Mouse (Mus musculus): ENCODE results near the gene Klhl35. TPM values are rescaled to one million over a fixed set of nuclear protein-coding genes. Genes with fewer than 3 reads are reported as not detected.

Klhl35 gene
- 1 to 10 TPM; 1.3 to 1.4 TPM for total RNA-seq (2021)

- DNase-seq, result no peak
Observed at GRCm38 (mm10) chr7:99465811-99466210, at the start of gene Klhl35. TSS of gene Klhl35 (plus strand) at chr7:99466004.

DNA sequence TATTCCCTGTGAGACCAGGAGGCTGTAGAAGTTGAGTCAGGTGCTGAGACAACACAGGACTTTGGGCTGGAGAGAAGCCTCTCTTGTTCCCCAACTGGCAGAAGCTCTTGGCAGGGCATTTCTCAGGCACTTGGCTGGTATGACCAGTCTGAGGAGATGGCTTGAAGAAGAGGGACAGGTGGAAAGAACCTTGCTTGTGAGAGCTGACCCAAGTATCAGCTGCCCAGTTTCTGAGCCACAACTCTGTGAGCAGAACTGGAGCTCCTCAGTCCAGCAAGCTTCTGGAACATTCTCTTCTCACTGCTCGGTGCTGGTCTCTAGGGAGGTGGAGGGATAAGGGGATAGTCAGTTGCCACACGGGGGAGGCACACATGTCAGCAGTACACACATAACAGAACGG, 46.5 kb upstream of the Klhl35 start:
- no peak for DNase-seq

- no peak for DNase-seq
Observed at GRCm38 (mm10) chr7:99421006-99421405, 44.8 kb upstream of the Klhl35 start.

DNA sequence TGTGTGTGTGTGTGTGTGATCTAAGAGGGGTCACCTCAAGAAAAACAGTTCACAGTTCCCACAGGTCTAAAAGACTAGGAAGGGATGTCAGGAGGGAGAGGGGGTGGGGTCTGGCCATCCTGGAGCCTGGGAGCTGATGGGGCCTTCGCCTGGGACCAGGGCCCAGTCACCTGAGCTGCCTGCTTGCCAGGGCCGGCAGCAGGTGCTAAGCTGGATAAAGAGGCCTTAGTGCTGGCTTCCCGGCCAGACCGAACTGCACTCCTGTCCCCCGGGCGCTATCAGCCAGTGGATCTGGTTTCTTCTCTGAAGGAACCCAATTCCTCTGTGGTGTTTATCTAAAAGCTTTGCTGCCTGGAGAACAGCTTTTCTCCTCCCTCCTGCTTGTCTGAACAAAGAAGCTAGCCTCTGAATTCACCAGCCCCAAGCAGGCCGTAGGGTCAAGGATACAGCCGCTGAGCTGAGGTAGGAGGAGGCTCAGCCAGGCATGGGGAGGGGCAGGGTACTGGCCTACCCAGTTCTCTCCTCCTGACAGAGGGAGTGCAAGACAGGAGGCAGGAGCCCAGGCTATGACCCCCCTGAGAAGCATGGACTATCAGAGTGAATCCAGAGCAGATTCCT, 41.2 kb upstream of the Klhl35 start:
- DNase-seq, result no peak

DNA sequence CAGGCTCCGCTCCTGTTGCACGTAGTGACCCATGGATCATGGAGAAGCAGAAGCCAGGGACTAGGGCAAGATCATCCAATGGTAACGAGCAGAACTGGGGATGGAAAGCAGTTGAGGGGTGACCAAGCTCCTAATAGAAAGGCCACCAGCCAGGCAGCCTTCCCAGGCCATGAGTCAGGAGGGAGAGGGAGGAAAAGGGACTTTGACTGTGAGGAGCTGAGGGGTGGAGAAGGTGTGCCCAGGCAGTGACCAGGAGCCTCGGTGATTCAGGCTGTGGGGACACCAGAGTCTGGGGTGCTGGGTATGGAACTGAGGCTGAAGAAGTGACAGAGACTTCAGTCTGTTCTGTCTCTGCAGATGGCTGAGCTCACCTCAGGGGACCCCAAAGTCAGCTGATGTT, 40.1 kb upstream of the Klhl35 start:
- DNase-seq, result no peak

- DNase-seq, result no peak
Observed at GRCm38 (mm10) chr7:99427031-99427430, 38.8 kb upstream of the Klhl35 start.

- DNase-seq, result no peak
Observed at GRCm38 (mm10) chr7:99427987-99428386, 37.8 kb upstream of the Klhl35 start.

GRCm38 (mm10) chr7:99428836-99429235, 37.0 kb upstream of the Klhl35 start:
- DNase-seq, result no peak

DNA sequence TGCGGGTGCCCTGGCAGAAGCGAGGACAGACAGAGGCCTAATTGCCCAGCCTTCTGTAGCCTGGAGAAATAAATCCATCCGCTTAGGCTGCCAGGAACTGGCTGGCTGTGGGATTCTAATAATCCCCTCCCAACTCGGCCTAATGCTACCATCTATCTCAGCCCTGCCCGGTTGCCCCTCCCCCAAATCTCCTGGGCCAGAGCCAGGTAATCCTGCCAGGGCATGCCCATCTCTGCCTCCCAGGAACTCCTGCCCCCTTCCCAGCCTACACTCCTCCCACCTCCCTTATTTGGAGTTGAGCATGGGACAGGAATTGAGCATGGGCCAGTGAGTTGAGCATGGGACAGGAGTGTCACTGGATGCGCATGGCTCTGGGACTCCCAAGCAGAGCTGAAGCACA, 36.0 kb upstream of the Klhl35 start:
- DNase-seq, result peak; percentile 47

- DNase-seq, result no peak
Observed at GRCm38 (mm10) chr7:99430246-99430645, 35.6 kb upstream of the Klhl35 start.

DNA sequence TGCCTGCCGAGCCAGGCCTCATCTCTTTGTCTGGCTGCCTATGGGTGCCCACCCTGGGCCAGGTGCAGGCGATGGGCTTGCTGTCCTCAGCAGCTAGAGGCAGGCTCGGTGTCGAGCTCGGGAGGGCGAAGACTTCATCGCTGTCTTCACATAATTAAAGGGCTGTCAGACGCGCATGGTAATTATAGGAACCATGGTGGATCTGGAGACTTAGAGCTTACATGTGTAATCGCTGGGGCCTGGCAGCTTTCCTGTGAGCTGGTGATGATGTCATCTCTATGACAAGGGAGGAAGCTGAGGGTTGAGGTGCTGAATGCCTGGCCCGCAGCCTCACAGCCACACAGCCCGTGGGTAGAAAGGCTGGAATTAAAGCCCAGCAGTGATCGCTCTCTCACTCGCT, 33.6 kb upstream of the Klhl35 start:
- DNase-seq, result peak; percentile 69

DNA sequence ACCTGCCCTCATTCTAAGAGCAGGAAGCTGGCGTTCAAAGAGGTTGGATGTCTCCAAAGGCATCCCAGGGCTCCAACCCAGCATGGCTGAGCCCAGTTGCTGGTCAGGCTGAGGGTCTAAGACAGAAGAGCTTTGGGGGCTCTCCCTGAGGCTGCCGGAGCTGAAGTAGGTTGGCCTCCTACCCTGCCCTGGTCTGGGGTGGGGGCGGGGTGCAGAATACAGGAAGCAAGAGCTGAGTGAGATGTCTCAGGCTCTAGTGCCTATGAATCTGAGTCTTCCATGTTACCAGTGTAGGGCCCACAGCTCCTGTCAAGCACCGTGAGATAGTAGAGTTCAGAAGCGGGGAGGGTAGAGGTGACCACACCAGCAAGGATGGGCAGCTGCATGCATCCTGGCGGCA, 32.9 kb upstream of the Klhl35 start:
- no peak for DNase-seq

DNA sequence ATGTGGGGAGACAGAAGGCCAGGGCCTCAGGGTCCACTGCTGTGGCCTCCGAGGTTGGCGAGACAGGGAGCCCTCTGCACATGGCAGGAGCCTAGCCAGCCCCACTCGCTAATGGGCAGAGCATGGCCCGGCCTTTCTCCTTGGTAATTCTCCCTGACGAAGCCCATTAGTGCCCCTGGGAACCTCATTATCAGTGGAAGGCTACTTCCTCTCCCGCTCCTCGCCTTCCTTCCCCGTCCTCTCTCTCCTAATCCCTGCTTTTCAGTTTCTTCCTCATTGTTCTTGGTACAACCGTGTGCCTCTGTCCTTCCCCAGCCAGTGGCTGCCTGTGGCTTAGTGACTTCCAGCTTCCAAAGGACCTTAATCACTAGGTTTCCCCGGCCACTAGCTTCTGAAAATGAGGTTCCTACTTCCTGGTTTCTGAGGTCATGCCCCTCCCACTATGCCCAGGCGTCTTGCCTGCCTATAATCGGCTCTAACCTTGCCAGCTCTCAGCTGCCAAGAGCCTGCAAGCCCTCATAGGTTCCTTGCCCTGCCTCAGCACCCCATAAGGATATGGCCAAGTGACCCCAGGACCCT, 31.0 kb upstream of the Klhl35 start:
- no peak for DNase-seq

- no peak for DNase-seq
Observed at GRCm38 (mm10) chr7:99436530-99436929, 29.3 kb upstream of the Klhl35 start.

DNA sequence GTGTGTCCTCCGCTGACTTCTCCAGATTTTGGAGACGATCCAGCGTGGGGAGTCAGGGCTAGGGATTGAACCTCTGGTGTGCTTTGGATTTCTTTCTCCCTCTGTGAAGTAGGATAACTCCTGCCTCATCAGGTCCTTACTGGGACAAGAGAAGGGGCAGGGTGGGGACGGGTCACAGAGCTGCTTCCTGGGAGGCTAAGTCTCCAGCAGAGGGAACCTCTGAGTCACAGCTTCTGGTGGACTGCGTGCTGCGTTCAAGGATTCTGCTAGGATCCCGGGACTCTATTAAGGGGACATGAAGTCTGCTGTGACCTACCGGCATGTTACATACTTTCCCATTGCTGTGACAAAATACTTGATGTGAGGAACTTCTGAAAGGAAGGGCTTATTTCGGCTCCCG, 26.9 kb upstream of the Klhl35 start:
- DNase-seq, result no peak

- DNase-seq, result peak; percentile 86
Observed at GRCm38 (mm10) chr7:99441534-99442072, 24.2 kb upstream of the Klhl35 start.

DNA sequence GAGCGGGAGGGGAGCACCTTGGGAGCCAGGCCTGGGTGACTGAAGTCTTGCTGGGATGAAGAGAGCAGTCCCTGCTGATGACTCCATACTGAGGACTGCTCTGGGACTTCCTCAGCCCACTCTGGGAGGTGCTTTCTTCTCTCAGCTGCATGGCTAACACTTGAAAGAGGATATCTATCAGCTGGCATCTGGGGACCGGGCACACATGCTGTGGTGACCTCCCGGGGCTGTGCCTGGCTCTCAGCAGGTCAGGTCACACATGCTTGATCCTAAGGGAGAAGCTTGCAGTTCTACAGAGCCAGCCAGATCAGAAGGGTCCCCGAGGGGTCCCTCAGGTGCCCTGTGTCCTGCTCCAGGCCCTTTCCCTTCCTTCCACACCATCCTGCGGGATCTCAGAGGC, 22.6 kb upstream of the Klhl35 start:
- DNase-seq, result no peak

GRCm38 (mm10) chr7:99444012-99444411, 21.8 kb upstream of the Klhl35 start:
- DNase-seq, result peak; percentile 42

GRCm38 (mm10) chr7:99445833-99446232, 20.0 kb upstream of the Klhl35 start:
- DNase-seq, result peak; percentile 39

- DNase-seq, result no peak
Observed at GRCm38 (mm10) chr7:99447323-99447722, 18.5 kb upstream of the Klhl35 start.

DNA sequence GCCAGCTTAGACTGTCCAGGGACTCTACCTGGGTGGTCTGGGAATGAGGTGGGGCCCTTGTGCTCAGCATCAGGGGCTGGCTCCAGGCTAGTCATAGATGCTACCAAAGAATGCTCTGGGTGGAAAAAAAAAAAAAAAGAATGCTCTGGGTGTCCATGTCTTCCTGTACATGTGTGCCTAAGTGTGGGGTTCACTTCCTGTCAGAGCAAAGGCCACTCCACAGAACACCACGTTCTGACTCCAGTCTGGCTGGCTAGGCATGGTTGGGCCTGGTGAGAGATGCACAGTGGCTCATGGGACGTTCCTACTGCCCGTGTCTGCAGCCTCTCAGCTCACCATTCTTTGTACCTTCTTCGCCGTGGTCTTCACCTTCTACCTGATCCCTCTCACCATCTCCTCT, 17.2 kb upstream of the Klhl35 start:
- no peak for DNase-seq

DNA sequence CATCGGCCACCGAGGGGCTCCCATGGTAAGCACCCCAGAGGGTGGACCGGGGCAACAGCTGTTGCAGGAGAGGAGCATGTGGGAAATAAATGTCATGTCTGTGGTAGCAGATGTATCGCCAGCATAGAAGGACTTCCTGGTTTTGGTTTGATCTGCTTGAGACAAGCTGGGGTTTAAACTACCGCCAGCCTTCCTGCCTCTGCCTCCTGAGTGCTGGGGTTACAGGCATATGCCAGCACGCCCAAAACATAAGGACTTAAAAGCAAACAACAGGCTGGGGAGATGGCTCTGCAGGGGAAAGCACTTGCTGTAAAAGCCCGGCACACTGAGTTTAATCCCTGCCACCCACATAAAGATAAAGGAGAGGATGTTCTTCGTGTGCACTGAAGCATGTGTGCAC, 16.7 kb upstream of the Klhl35 start:
- DNase-seq, result no peak

- no peak for DNase-seq
Observed at GRCm38 (mm10) chr7:99449751-99450150, 16.1 kb upstream of the Klhl35 start.

DNA sequence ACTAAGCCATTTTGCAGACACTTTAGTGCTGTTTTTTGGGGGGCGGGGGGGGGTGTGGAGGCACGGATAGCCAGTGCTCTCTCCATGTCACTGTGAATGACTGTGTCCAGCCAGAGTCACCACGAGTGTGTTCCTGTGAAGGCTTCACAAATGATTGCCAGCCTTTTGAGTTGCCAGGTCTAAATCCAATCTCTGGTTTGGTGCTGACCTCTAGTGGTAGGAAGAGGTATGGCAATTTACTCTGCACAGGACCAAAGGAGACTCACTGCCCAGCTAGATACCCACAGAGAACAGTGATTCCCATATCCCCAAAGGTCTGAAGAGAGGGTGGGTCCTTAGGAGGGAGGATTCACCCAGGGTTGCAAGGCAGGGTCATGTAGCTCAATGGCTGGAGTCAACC, 15.1 kb upstream of the Klhl35 start:
- DNase-seq, result peak; percentile 84

DNA sequence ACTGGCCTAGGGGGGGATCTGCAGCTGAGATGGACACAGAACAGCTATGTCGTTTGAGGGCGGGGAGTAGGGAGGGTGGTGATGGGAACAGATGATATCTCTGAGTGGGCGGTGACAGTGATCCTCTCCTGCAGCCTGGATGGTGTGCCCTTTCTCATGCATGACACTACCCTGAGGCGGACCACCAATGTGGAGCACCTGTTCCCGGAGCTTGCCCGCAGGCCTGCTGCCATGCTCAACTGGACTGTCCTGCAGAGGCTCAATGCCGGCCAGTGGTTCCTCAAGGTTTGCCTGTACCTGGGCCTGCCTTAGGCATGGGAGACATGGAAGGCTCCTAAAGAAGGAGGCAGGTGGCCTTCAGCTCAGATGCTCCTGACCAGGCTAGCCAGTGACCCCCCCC, 12.9 kb upstream of the Klhl35 start:
- no peak for DNase-seq
